Mouse (Mus musculus): ENCODE results near the gene Rsad2.
"Not testable (repeated sequence)": the region's sequence is repeated elsewhere in the genome, so short reads cannot be mapped to it uniquely, and the experiment has no call there.

Rsad2 gene

GRCm38 (mm10) chr12:26446377-26447045 lies 9.7 kb downstream of the Rsad2 start:
- no peak for DNase-seq (ENCODE audit: low spot score)

GRCm38 (mm10) chr12:26444511-26444910 lies 11.7 kb downstream of the Rsad2 start:
- DNase-seq (ENCODE audit: low spot score), result no peak

- DNase-seq (ENCODE audit: low spot score), result peak; percentile 41
Measured at GRCm38 (mm10) chr12:26444054-26444453, 12.2 kb downstream of the Rsad2 start.

- DNase-seq (ENCODE audit: low spot score), result no peak
Measured at GRCm38 (mm10) chr12:26439366-26439765, 16.9 kb downstream of the Rsad2 start.

- no peak for DNase-seq (ENCODE audit: low spot score)
Measured at GRCm38 (mm10) chr12:26437950-26438349, 18.3 kb downstream of the Rsad2 start.

- no peak for DNase-seq (ENCODE audit: low spot score)
Measured at GRCm38 (mm10) chr12:26436334-26436733, 19.9 kb downstream of the Rsad2 start.

- DNase-seq (ENCODE audit: low spot score), result not testable (repeated sequence)
Measured at GRCm38 (mm10) chr12:26428771-26429170, 27.5 kb downstream of the Rsad2 start.

- DNase-seq (ENCODE audit: low spot score), result peak; percentile 59
Measured at GRCm38 (mm10) chr12:26424841-26425240, 31.4 kb downstream of the Rsad2 start.

- no peak for DNase-seq (ENCODE audit: low spot score)
Measured at GRCm38 (mm10) chr12:26418322-26418721, 37.9 kb downstream of the Rsad2 start.

- no peak for DNase-seq (ENCODE audit: low spot score)
Measured at GRCm38 (mm10) chr12:26416636-26417295, 39.5 kb downstream of the Rsad2 start.

- peak; percentile 69 for DNase-seq (ENCODE audit: low spot score)
Measured at GRCm38 (mm10) chr12:26415104-26415771, 41.0 kb downstream of the Rsad2 start, which contains the start of gene Rnf144a. TSS of gene Rnf144a (minus strand) at chr12:26415254.

GRCm38 (mm10) chr12:26414451-26415103 lies 41.7 kb downstream of the Rsad2 start:
- no peak for DNase-seq (ENCODE audit: low spot score)

- DNase-seq (ENCODE audit: low spot score), result no peak
Measured at GRCm38 (mm10) chr12:26413961-26414411, 42.3 kb downstream of the Rsad2 start.

- no peak for DNase-seq (ENCODE audit: low spot score)
Measured at GRCm38 (mm10) chr12:26412802-26413201, 43.5 kb downstream of the Rsad2 start.

GRCm38 (mm10) chr12:26411841-26412450 lies 44.3 kb downstream of the Rsad2 start:
- no peak for DNase-seq (ENCODE audit: low spot score)

- no peak for DNase-seq (ENCODE audit: low spot score)
Measured at GRCm38 (mm10) chr12:26410443-26410842, 45.8 kb downstream of the Rsad2 start.

GRCm38 (mm10) chr12:26408707-26409106 lies 47.5 kb downstream of the Rsad2 start:
- DNase-seq (ENCODE audit: low spot score), result no peak

- no peak for DNase-seq (ENCODE audit: low spot score)
Measured at GRCm38 (mm10) chr12:26404781-26405702, 51.2 kb downstream of the Rsad2 start.

GRCm38 (mm10) chr12:26403372-26404125 lies 52.7 kb downstream of the Rsad2 start:
- DNase-seq (ENCODE audit: low spot score), result no peak

Measured in layer of hippocampus, adult 9-10 months (tissue).